Comparison of ENCODE assay signal across 17 mouse cellular contexts in the genomic region with DNA sequence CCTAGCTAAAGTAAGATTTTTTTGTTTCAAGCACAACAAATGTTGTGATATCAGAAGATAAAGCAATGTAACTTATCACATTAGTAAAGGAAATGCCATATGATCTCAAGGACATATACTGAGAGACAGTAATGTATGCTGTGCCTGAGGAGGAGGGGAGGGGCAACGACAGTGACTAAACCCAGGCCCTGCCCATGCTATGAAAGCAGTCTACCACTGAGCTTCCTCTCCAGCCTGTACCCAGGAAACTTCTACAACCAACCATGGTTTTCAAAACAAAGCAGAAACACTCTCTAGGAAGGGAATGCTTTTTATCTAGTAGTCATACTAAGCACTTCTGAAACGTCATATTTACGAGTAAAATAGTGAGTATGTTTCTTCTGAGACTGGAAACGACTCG.
"Had no signal": no experiment of that assay in that cellular context is flagged by ENCODE, and none has a peak within 500 bp of the region (broad histone marks: within the 10 kb centered on the region; RNA-seq: fewer than 3 reads in every experiment).

No protein-coding gene starts in this region.

- H3K4me1 ChIP-seq: neural tube, embryonic 12.5 days had no signal

- H3K27me3 ChIP-seq: lung, embryonic 15.5 days; megakaryocyte, embryonic 14.5 days; midbrain, embryonic 13.5 days; midbrain, embryonic 15.5 days; neural tube, embryonic 12.5 days; stomach, embryonic 15.5 days had no signal

- H3K4me2 ChIP-seq: lung, embryonic 15.5 days; midbrain, embryonic 11.5 days; midbrain, embryonic 13.5 days; midbrain, embryonic 15.5 days; neural tube, embryonic 12.5 days; stomach, embryonic 15.5 days had no signal

- H3K9ac ChIP-seq: lung, embryonic 15.5 days; midbrain, embryonic 13.5 days; midbrain, embryonic 15.5 days; neural tube, embryonic 12.5 days; stomach, embryonic 15.5 days had no signal

- H3K4me3 ChIP-seq: lung, embryonic 15.5 days; megakaryocyte, embryonic 14.5 days; midbrain, embryonic 13.5 days; midbrain, embryonic 15.5 days; neural tube, embryonic 12.5 days; stomach, embryonic 15.5 days had no signal

- ATAC-seq: lung, postnatal 0 days; midbrain, embryonic 13.5 days; midbrain, embryonic 15.5 days had no signal

- H3K9me3 ChIP-seq: lung, embryonic 15.5 days; megakaryocyte, embryonic 14.5 days; midbrain, embryonic 13.5 days; midbrain, embryonic 15.5 days; neural tube, embryonic 12.5 days; stomach, embryonic 15.5 days had no signal

- DNase-seq: lung, adult 2 months; lung, postnatal 14 days; lung, postnatal 36 days; right cerebral cortex, postnatal 14 days; thymus, adult 2 months; thymus, postnatal 25 days; thymus, postnatal 4 days had no signal

- H3K36me3 ChIP-seq: midbrain, embryonic 15.5 days had no signal

- H3K27ac ChIP-seq: lung, embryonic 15.5 days; macrophage; midbrain, embryonic 13.5 days; midbrain, embryonic 15.5 days; neural tube, embryonic 12.5 days; stomach, embryonic 15.5 days; stomach, postnatal 0 days had no signal
